Mouse (Mus musculus): Measurements from ENCODE around the gene Rbm4b.

DNA sequence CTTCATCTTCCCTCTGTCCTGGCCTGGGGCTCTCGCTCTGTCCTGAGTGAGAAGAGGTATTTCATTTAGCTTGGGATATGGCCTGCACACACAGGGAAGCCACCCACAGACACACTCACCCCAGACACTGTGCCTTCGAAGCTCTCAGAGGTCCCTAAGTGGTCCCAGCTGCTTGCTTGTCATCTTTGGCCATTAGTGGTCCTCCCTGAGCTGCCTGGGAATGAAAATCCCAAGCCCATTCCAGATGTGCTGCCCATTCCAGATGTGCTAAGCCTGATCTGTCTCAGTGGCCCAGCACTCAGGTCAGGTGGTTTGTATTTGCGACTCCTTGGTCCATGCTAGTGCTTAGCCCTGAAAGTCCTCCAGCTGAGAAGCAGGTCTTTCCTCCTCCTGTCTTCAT, 42.4 kb upstream of the Rbm4b start:
- no peak for TF ChIP-seq POLR2A (IDR thresholded peaks at IDR 0.05; ENCODE audit: borderline replicate concordance, extremely low read depth, low read depth, low read length)
- TF ChIP-seq CTCF (IDR thresholded peaks at IDR 0.05; ENCODE audit: insufficient read depth, low read length) = no peak
